22 mouse cellular contexts compared by ENCODE assay signal in the genomic region with DNA sequence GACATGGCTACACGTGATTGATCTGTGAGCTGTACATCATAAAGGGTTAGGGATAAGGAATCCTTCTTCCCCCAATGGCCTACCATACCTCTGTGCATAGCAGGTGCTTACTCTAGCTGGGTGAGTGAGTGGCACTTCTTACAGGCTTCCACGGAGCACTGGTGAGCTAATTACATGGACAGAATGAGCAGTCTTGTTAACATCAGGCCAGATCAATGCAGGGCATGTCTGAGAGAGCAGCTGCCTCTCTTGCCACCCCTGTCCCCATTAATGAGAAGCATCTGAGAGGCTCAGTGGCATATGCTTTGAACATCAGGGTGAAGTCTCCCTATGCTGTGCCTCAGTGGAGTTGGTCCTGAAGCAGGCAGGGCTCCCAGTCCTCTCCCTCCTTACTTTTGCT.
DNase-seq lines count a peak whose midpoint lies in the region; ATAC-seq and TF ChIP-seq lines count a peak whose summit lies in the region.
"Had no signal": no experiment of that assay in that cellular context is flagged by ENCODE, and none has a peak within 500 bp of the region (broad histone marks: within the 10 kb centered on the region; RNA-seq: fewer than 3 reads in every experiment).

No protein-coding gene starts in this region.

- H3K4me2 ChIP-seq in forebrain, embryonic 11.5 days (ENCODE audit: low read depth, low read length, severe bottlenecking): no peak overlapping the region
- no peak overlapping the region for H3K4me2 ChIP-seq in forebrain, embryonic 15.5 days (replicated peaks)
- H3K4me2 ChIP-seq in midbrain, embryonic 11.5 days: no peak overlapping the region
- no peak overlapping the region for H3K4me2 ChIP-seq in midbrain, embryonic 16.5 days (ENCODE audit: low read length)
- H3K4me2 ChIP-seq: embryonic facial prominence, embryonic 12.5 days; heart, embryonic 13.5 days had no signal

- WGBS in forebrain, embryonic 11.5 days: 61% methylated on average over 2 of the region's 2 CpGs
- 47% methylated on average over 2 of the region's 2 CpGs for WGBS in forebrain, embryonic 15.5 days
- 67% methylated on average over 2 of the region's 2 CpGs for WGBS in midbrain, embryonic 11.5 days
- WGBS in midbrain, embryonic 16.5 days: 30% methylated on average over 2 of the region's 2 CpGs

- H3K9me3 ChIP-seq in forebrain, embryonic 11.5 days (ENCODE audit: control insufficient read depth, low read length): no peaks in the 10 kb centered on the region
- no peaks in the 10 kb centered on the region for H3K9me3 ChIP-seq in forebrain, embryonic 15.5 days
- H3K9me3 ChIP-seq in midbrain, embryonic 11.5 days (ENCODE audit: control insufficient read depth, low read length): no peaks in the 10 kb centered on the region
- H3K9me3 ChIP-seq in midbrain, embryonic 16.5 days (replicated peaks; ENCODE audit: control insufficient read depth, low read length, poor library complexity, severe bottlenecking): no peaks in the 10 kb centered on the region
- H3K9me3 ChIP-seq: embryonic facial prominence, embryonic 12.5 days; heart, embryonic 13.5 days had no signal

- DNase-seq in forebrain, embryonic 11.5 days (ENCODE audit: low spot score): no peak
- no peak for DNase-seq in midbrain, embryonic 11.5 days (ENCODE audit: low spot score, missing footprints)
- no peak for DNase-seq in kidney, adult 18-20 months
- no peak for DNase-seq in cerebellum, postnatal 25 days
- DNase-seq: adrenal gland, postnatal 14 days; cerebellum, adult 2 months; cerebellum, postnatal 10 days; embryo, embryonic 11 days; gastrocnemius, adult 2 months; gastrocnemius, postnatal 25 days; heart, postnatal 36 days; kidney, adult 8-10 months had no signal

- no peaks in the 10 kb centered on the region for H3K36me3 ChIP-seq in forebrain, embryonic 11.5 days (ENCODE audit: control insufficient read depth, insufficient read depth, low read length)
- no peaks in the 10 kb centered on the region for H3K36me3 ChIP-seq in forebrain, embryonic 15.5 days
- no peaks in the 10 kb centered on the region for H3K36me3 ChIP-seq in midbrain, embryonic 11.5 days (ENCODE audit: control insufficient read depth, insufficient read depth, low read length)
- no peaks in the 10 kb centered on the region for H3K36me3 ChIP-seq in midbrain, embryonic 16.5 days (ENCODE audit: control insufficient read depth, insufficient read depth, low read length)
- H3K36me3 ChIP-seq: embryonic facial prominence, embryonic 12.5 days; heart, embryonic 13.5 days had no signal

- H3K4me3 ChIP-seq in forebrain, embryonic 11.5 days (ENCODE audit: low read depth, low read length): no peak overlapping the region
- H3K4me3 ChIP-seq in forebrain, embryonic 15.5 days: no peak overlapping the region
- no peak overlapping the region for H3K4me3 ChIP-seq in midbrain, embryonic 11.5 days (ENCODE audit: low read depth, low read length)
- no peak overlapping the region for H3K4me3 ChIP-seq in midbrain, embryonic 16.5 days (ENCODE audit: low read depth, low read length)
- no peak overlapping the region for H3K4me3 ChIP-seq in embryonic fibroblast, embryonic 13.5 days (ENCODE audit: insufficient read depth, low read length)
- H3K4me3 ChIP-seq: embryonic facial prominence, embryonic 12.5 days; gastrocnemius, adult 2 months; heart, embryonic 13.5 days had no signal

- no peaks in the 10 kb centered on the region for H3K27me3 ChIP-seq in forebrain, embryonic 11.5 days (ENCODE audit: control insufficient read depth, insufficient read depth, low read length)
- no peaks in the 10 kb centered on the region for H3K27me3 ChIP-seq in forebrain, embryonic 15.5 days
- no peaks in the 10 kb centered on the region for H3K27me3 ChIP-seq in midbrain, embryonic 11.5 days (ENCODE audit: control insufficient read depth, insufficient read depth, low read length)
- no peaks in the 10 kb centered on the region for H3K27me3 ChIP-seq in midbrain, embryonic 16.5 days (ENCODE audit: control insufficient read depth, insufficient read depth, low read depth, low read length)
- H3K27me3 ChIP-seq: CH12.LX; heart, embryonic 13.5 days; Patski had no signal

- no peak for TF ChIP-seq POLR2A in embryonic fibroblast, embryonic 13.5 days (IDR thresholded peaks at IDR 0.05; ENCODE audit: low read depth, low read length)

- no peak for TF ChIP-seq CTCF in embryonic fibroblast, embryonic 13.5 days (IDR thresholded peaks at IDR 0.05; ENCODE audit: borderline replicate concordance, insufficient read depth, low read length)

- no peaks in the 10 kb centered on the region for H3K4me1 ChIP-seq in forebrain, embryonic 11.5 days (replicated peaks; ENCODE audit: control insufficient read depth, insufficient read depth, low read length)
- no peaks in the 10 kb centered on the region for H3K4me1 ChIP-seq in forebrain, embryonic 15.5 days
- H3K4me1 ChIP-seq in midbrain, embryonic 11.5 days (ENCODE audit: control insufficient read depth, insufficient read depth, low read length): no peaks in the 10 kb centered on the region
- H3K4me1 ChIP-seq in midbrain, embryonic 16.5 days (ENCODE audit: control insufficient read depth, insufficient read depth, low read length): no peaks in the 10 kb centered on the region; the same call in 1 of the 2 replicates
- 0 out of 2 replicates have a peak, but pooled peaks cover 2% of the 10 kb centered on the region for H3K4me1 ChIP-seq in embryonic fibroblast, embryonic 13.5 days (ENCODE audit: control insufficient read depth, insufficient read depth, low read length)

- H3K9ac ChIP-seq in forebrain, embryonic 11.5 days (ENCODE audit: low read length): no peak overlapping the region
- no peak overlapping the region for H3K9ac ChIP-seq in forebrain, embryonic 15.5 days (replicated peaks)
- H3K9ac ChIP-seq in midbrain, embryonic 11.5 days (ENCODE audit: low read length): no peak overlapping the region
- H3K9ac ChIP-seq in midbrain, embryonic 16.5 days (ENCODE audit: low read depth, low read length): no peak overlapping the region
- H3K9ac ChIP-seq: embryonic facial prominence, embryonic 12.5 days; heart, embryonic 13.5 days had no signal

- ATAC-seq in forebrain, embryonic 11.5 days (replicated peaks; ENCODE audit: low FRiP score): 0 out of 2 replicates have a peak, but pooled peaks have one; percentile 12
- ATAC-seq in forebrain, embryonic 15.5 days (replicated peaks): no peak
- 0 out of 2 replicates have a peak, but pooled peaks have one; percentile 9 for ATAC-seq in midbrain, embryonic 11.5 days (ENCODE audit: low FRiP score)
- no peak for ATAC-seq in midbrain, embryonic 16.5 days
- 0 out of 2 replicates have a peak, but pooled peaks have one; percentile 13 for ATAC-seq in monocyte, adult 5-6 weeks (replicated peaks; ENCODE audit: insufficient number of reproducible peaks, low FRiP score, low TSS enrichment, poor library complexity, severe bottlenecking)
- ATAC-seq: activated CD4-positive, CD25-positive, alpha-beta regulatory T cell, adult 4 months; intestine, embryonic 16.5 days; Patski had no signal

- no peak overlapping the region for H3K27ac ChIP-seq in forebrain, embryonic 11.5 days (ENCODE audit: low read depth, low read length)
- no peak overlapping the region for H3K27ac ChIP-seq in forebrain, embryonic 15.5 days (replicated peaks)
- H3K27ac ChIP-seq in midbrain, embryonic 11.5 days (ENCODE audit: low read depth, low read length): no peak overlapping the region
- H3K27ac ChIP-seq in midbrain, embryonic 16.5 days (ENCODE audit: low read length): no peak overlapping the region
- H3K27ac ChIP-seq in embryonic fibroblast, embryonic 13.5 days (ENCODE audit: insufficient read depth, low read length): 0 out of 2 replicates have a peak overlapping the region, but pooled peaks have one; percentile 15
- H3K27ac ChIP-seq: embryonic facial prominence, embryonic 12.5 days; gastrocnemius, adult 2 months; heart, embryonic 13.5 days had no signal

Comparison
In these comparisons a context has a peak if more than half of its experiments do, and no peak if none do; other contexts are left out.
1. ATAC-seq: peak in forebrain, embryonic 11.5 days (single experiment), midbrain, embryonic 11.5 days (single experiment) and monocyte, adult 5-6 weeks (single experiment); none in forebrain, embryonic 15.5 days (single experiment) and midbrain, embryonic 16.5 days (single experiment).